Mouse (Mus musculus): ENCODE results near the gene Frmd4a.

DNA sequence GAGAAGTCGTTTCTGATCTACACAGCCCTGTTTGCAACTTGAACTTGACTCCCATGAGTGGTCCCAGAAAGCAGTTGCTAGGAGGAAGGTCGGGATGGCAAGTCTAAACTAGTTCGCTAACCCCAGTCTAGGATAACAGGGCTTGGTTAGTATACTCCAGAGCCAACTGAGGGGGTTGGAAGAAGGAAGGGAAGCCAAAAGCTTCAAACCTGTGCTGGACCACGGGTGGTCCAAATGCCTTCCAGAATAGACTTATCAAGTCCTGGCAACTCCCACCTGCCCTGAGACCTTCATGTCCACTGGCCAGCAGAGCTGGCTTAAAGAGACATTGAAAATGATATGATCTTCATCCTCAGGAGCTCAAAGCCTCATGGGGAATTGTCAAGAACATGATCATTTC lies 318.4 kb downstream of the Frmd4a start:
- TF ChIP-seq CTCF (IDR thresholded peaks at IDR 0.05; ENCODE audit: low read depth) (no peak), EP300 (optimal IDR thresholded peaks at IDR 0.05) (no peak)

All from stomach, postnatal 0 days (tissue).